Mouse (Mus musculus) E14TG2a.4 (cell line): Measurements from ENCODE around the gene Gm11060.

Experiments
- CTCF ChIP-seq: conservative IDR thresholded peaks from 2 replicates; pipeline ENCODE4 v1.5.1; 2014; ENCODE audit warnings: low read length
- NANOG ChIP-seq: IDR thresholded peaks from 2 replicates; pipeline ENCODE4 v1.6.1; 2014; ENCODE audit warnings: borderline replicate concordance, low read length, mixed read lengths
- POU5F1 ChIP-seq: IDR thresholded peaks from 2 replicates; pipeline ENCODE4 v1.6.1; 2014; ENCODE audit warnings: low read length, borderline replicate concordance

DNA sequence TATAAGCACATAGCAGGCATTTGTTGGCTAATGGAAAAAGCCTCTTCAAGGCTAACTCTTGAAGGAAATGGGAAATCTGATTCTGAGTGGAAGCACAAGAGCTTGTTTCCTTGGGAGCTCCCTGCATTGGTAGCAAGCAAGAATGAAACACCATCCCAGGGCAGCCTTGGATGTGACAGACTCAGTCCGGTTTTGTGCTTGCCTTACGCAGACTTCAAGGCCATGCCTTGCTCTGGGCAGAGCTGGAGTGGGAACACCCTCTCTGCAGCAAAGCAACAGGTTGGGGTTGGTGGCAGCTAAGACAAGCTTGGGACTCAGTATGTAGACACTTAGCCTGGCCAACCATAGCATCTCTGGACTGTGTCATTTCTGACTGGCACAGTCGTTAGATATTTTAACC is 5.7 kb upstream of the Gm11060 start:
- no peak for TF ChIP-seq CTCF
- TF ChIP-seq POU5F1, result no peak
- TF ChIP-seq NANOG, result no peak
